Mouse (Mus musculus): ENCODE data around the gene Lypla2. TPM values are rescaled to one million over a fixed set of nuclear protein-coding genes. Genes with fewer than 3 reads are reported as not detected.
A peak's percentile ranks its signal among the peaks of the same experiment; 100 is the strongest.
"Not testable (repeated sequence)": the region's sequence is repeated elsewhere in the genome, so short reads cannot be mapped to it uniquely, and the experiment has no call there.

The Lypla2 gene
- polyA plus RNA-seq, 1 experiment from 2014 or later = 161 TPM

DNA sequence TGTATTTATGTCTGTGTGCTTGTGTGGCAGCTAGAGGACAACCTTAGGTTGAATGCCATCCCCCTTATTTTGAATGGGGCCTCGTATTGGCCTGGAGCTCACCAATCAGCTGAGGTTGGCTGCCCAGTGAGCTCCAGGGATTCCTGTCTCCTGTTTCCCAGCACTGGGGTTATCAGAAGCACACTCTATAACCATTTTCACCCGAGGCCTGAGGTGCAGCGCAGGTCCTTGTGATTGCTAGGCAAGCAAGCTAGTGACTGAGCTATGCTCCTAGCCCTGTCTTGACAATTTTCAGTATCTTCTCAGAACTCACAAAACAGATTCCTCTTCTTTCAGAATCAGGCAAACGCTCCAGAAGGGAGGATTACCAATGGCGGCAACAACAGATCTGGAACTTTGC, 12.1 kb upstream of the Lypla2 start:
- WGBS = 92% methylated on average over 5 of the region's 5 CpGs
- H3K4me2 ChIP-seq (ENCODE audit: low read depth) = no peak overlapping the region
- no peak overlapping the region for H3K9ac ChIP-seq (ENCODE audit: low read length)

DNA sequence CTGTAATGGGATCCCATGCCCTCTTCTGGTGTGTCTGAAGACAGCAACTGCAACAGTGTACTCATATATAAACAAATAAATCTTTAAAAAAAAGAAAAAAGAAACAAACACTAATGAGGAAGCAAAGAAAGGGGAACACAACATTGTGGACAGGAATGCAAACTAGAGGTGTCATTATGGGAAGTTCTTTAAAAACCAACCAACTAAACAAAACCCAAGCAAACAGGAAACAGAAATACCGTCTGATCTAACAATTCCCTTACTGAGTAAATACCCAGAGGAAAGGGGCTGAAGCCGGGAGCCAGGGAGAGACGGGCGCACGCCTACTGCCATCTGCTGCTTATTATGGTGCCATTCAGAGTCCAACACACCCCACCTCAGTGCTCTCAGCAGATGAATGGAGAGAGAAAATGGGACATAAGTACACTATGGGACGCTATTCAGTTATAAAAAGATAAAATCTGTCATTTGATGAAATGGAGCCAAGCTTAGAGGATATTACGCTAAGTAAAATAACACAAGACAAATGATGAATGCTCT, 9.2 kb upstream of the Lypla2 start:
- H3K4me3 ChIP-seq (ENCODE audit: low read depth, low read length) = no peak overlapping the region

More for the DNA sequence above, 12.1 kb upstream of the Lypla2 start:
- H3K36me3 ChIP-seq (ENCODE audit: control insufficient read depth, insufficient read depth, low read length) = no peaks in the 10 kb centered on the region; the same call in 1 of the 2 replicates
- no peaks in the 10 kb centered on the region for H3K9me3 ChIP-seq (ENCODE audit: control insufficient read depth, low read length)
- H3K27me3 ChIP-seq (ENCODE audit: control insufficient read depth, insufficient read depth, low read length) = no peaks in the 10 kb centered on the region
- no peak overlapping the region for H3K4me3 ChIP-seq (ENCODE audit: low read depth, low read length)
- peaks cover 7% of the 10 kb centered on the region; the same call in 1 of the 2 replicates for H3K4me1 ChIP-seq (ENCODE audit: control insufficient read depth, insufficient read depth, low read length)
- H3K27ac ChIP-seq (ENCODE audit: low read depth, low read length) = no peak overlapping the region
- DNase-seq (ENCODE audit: low spot score) (no peak), ATAC-seq (ENCODE audit: insufficient read depth, low FRiP score, low TSS enrichment) (no peak)

DNA sequence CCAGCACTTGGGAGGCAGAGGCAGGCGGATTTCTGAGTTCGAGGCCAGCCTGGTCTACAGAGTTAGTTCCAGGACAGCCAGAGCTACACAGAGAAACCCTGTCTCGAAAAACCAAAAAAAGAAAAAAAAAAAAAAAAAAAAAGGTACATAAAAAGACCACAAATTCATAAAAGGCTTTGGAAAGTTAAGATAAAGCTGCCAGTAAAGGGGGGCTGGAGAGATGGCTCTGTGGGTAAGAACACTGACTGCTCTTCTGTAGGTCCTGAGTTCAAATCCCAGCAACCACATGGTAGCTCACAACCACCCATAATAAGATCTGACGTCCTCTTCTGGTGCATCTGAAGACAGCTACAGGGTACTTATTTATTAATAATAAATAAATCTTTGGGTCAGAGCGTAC, 7.8 kb upstream of the Lypla2 start:
- not testable (repeated sequence) for H3K9ac ChIP-seq (ENCODE audit: low read length); DNase-seq (ENCODE audit: low spot score); H3K4me2 ChIP-seq (ENCODE audit: low read depth); H3K9me3 ChIP-seq (ENCODE audit: control insufficient read depth, low read length); ATAC-seq (ENCODE audit: insufficient read depth, low FRiP score, low TSS enrichment); H3K4me3 ChIP-seq (ENCODE audit: low read depth, low read length); H3K27me3 ChIP-seq (ENCODE audit: control insufficient read depth, insufficient read depth, low read length); H3K36me3 ChIP-seq (ENCODE audit: control insufficient read depth, insufficient read depth, low read length); H3K27ac ChIP-seq (ENCODE audit: low read depth, low read length); H3K4me1 ChIP-seq (ENCODE audit: control insufficient read depth, insufficient read depth, low read length)
- 91% methylated on average over 5 of the region's 5 CpGs for WGBS

More for the DNA sequence above, 9.2 kb upstream of the Lypla2 start:
- ATAC-seq (ENCODE audit: insufficient read depth, low FRiP score, low TSS enrichment) = no peak
- Histone ChIP-seq H3K27me3 (ENCODE audit: control insufficient read depth, insufficient read depth, low read length) (no peaks in the 10 kb centered on the region), H3K4me2 (ENCODE audit: low read depth) (no peak overlapping the region), H3K36me3 (ENCODE audit: control insufficient read depth, insufficient read depth, low read length) (no peaks in the 10 kb centered on the region; the same call in 1 of the 2 replicates), H3K9me3 (ENCODE audit: control insufficient read depth, low read length) (no peaks in the 10 kb centered on the region), H3K4me1 (ENCODE audit: control insufficient read depth, insufficient read depth, low read length) (peaks cover 4% of the 10 kb centered on the region; the same call in 1 of the 2 replicates), H3K27ac (ENCODE audit: low read depth, low read length) (no peak overlapping the region), H3K9ac (ENCODE audit: low read length) (no peak overlapping the region)
- WGBS = 84% methylated on average over 7 of the region's 7 CpGs
- no peak for DNase-seq (ENCODE audit: low spot score)

DNA sequence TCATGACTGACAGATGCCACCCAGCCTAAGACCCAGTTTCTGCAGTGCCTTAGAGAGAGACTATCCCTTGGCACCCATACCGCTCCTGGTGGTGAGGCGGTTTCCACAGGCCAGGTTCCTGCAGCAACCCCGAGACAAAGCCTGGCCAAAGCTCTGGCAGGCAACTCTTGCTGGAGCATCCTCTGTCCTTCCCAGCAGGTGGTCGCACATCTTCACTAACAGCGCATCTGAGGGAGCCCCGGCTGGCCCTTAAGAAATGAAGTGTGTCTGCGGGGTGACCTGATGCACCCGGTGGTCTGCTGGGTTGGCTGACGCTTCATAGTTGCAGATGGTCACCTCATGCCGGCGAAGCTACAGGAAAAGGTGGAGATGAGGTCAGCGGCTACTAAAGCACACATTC, 3.7 kb upstream of the Lypla2 start:
- WGBS = 90% methylated on average over 12 of the region's 12 CpGs
- DNase-seq (ENCODE audit: low spot score) = no peak
- ATAC-seq (ENCODE audit: insufficient read depth, low FRiP score, low TSS enrichment) = no peak
- Histone ChIP-seq H3K9me3 (ENCODE audit: control insufficient read depth, low read length) (no peaks in the 10 kb centered on the region), H3K4me1 (ENCODE audit: control insufficient read depth, insufficient read depth, low read length) (peaks cover 6% of the 10 kb centered on the region), H3K36me3 (ENCODE audit: control insufficient read depth, insufficient read depth, low read length) (0 out of 2 replicates have a peak, but pooled peaks cover 4% of the 10 kb centered on the region), H3K4me2 (ENCODE audit: low read depth) (no peak overlapping the region), H3K4me3 (ENCODE audit: low read depth, low read length) (no peak overlapping the region), H3K9ac (ENCODE audit: low read length) (no peak overlapping the region), H3K27ac (ENCODE audit: low read depth, low read length) (no peak overlapping the region), H3K27me3 (ENCODE audit: control insufficient read depth, insufficient read depth, low read length) (no peaks in the 10 kb centered on the region)

DNA sequence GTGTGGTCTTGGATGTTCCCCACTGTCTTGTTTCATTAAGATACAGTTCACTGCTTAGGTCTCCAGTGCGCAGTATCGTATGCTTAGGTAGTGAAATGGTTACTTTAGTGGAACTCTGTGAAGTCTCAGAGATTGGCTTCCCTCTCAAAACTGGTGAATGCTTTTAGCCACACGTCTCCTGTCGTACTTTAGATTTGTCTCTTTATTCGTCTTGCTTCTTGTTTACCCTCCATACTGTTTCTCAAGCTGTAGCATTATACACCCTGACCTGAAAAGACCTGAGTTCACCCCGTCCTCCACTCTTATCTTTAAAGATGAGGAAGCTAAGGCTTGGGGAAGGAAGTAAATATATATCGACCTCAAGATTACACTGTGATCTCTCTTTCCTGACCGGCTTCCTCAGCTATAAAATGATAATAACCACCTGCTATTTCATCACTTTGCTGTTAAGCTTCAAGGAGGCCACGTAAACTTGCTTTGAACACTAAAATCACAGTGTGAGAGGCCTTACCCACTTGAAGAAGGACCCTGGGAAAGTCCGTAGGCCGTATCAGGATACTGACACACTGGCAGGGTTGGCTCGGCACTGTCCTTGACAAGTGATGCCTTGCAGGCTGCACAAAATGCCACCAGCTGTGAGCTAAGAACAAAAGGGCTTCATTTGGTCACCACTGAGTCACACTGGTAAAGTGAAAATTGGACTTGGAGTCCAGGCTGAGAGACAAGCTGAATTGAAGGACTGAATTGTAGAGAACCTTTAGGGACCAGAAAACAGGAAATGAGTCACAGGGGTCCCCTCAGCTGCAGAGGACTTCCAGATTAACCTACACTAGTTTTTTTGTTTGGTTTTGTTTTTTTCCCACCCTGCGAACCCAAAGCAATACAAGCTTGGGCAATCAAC, 735 bp upstream of the Lypla2 start:
- Histone ChIP-seq H3K36me3 (ENCODE audit: control insufficient read depth, insufficient read depth, low read length) (peaks cover 23% of the 10 kb centered on the region), H3K27ac (ENCODE audit: low read depth, low read length) (no peak overlapping the region), H3K9ac (ENCODE audit: low read length) (peak overlapping the region; percentile 89), H3K9me3 (ENCODE audit: control insufficient read depth, low read length) (no peaks in the 10 kb centered on the region), H3K4me2 (ENCODE audit: low read depth) (peak overlapping the region; percentile 96), H3K4me1 (ENCODE audit: control insufficient read depth, insufficient read depth, low read length) (peaks cover 8% of the 10 kb centered on the region), H3K4me3 (ENCODE audit: low read depth, low read length) (peak overlapping the region; percentile 96), H3K27me3 (ENCODE audit: control insufficient read depth, insufficient read depth, low read length) (no peaks in the 10 kb centered on the region)
- 74% methylated on average over 13 of the region's 13 CpGs for WGBS
- ATAC-seq (ENCODE audit: insufficient read depth, low FRiP score, low TSS enrichment) (no peak), DNase-seq (ENCODE audit: low spot score) (no peak)

DNA sequence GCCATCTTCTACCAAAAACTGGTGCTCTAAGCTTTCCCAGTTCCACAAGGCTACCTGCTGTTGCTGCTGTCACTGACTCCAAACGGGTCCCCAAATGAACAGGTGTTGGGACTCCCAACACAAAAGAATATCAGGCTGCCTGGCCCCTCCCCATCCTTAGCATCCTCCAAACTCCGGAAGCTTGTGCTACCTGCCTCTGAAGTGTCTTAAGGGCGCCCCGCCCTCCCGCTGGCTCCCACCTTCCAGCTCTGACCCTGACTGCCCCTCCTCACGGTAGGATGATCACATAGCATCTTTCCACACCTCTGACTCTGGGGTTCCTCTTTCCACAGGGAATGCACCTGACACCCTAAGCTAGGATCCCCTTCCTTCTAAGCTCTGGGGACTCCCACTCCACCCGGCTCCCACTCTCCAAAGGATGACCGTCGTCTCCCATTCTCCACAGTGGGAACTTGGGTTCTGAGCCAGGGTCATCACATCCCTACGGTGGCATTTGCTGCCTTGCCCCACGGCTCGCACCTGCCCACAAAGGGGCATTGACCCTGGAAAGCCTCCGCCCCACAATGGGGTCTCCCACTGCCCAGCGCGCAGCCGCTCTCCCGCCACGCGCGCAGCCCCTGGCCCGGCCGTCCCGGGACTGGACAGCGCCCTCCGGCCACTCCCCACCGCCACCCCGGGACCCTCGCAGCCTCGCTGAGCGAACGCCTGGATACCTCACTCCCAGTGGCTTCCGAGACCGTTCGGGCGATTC, 446 bp downstream of the Lypla2 start:
- Histone ChIP-seq H3K9ac (ENCODE audit: low read length) (peak overlapping the region; percentile 89), H3K27ac (ENCODE audit: low read depth, low read length) (peak overlapping the region; percentile 49; the same call in 1 of the 2 replicates)

DNA sequence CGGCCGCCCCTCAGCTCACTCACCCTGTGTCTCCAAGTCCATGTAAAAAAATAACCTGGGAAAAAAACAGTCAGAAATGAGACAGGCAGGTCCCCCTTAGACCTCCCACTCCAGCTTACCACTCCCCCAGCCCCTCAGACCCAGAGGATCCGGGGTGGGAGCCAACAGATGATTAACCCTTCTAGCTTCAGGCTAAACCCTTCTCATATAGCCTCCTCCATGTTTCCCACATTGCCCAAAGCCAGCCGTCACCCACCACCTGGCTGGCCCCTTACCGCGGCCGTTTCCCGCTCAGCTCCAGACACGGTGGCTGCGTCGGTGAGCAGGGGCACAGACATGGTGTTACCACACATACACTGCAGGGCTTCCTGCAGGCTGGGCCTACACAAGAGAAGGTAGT, 1.8 kb downstream of the Lypla2 start:
- no peak overlapping the region for H3K4me3 ChIP-seq (ENCODE audit: low read depth, low read length)
- DNase-seq (ENCODE audit: low spot score) (no peak), ATAC-seq (ENCODE audit: insufficient read depth, low FRiP score, low TSS enrichment) (no peak)
- H3K9me3 ChIP-seq (ENCODE audit: control insufficient read depth, low read length) = no peaks in the 10 kb centered on the region
- no peaks in the 10 kb centered on the region for H3K27me3 ChIP-seq (ENCODE audit: control insufficient read depth, insufficient read depth, low read length)
- H3K4me1 ChIP-seq (ENCODE audit: control insufficient read depth, insufficient read depth, low read length) = peaks cover 8% of the 10 kb centered on the region
- H3K36me3 ChIP-seq (ENCODE audit: control insufficient read depth, insufficient read depth, low read length) = peaks cover 31% of the 10 kb centered on the region
- H3K27ac ChIP-seq (ENCODE audit: low read depth, low read length) = no peak overlapping the region
- no peak overlapping the region for H3K9ac ChIP-seq (ENCODE audit: low read length)
- H3K4me2 ChIP-seq (ENCODE audit: low read depth) = no peak overlapping the region; the same call in 1 of the 2 replicates
- 91% methylated on average over 11 of the region's 11 CpGs for WGBS

More for the DNA sequence above, 446 bp downstream of the Lypla2 start:
- no peaks in the 10 kb centered on the region for H3K27me3 ChIP-seq (ENCODE audit: control insufficient read depth, insufficient read depth, low read length)
- H3K9me3 ChIP-seq (ENCODE audit: control insufficient read depth, low read length) = no peaks in the 10 kb centered on the region
- 1% methylated on average over 35 of the region's 35 CpGs for WGBS
- H3K4me2 ChIP-seq (ENCODE audit: low read depth) = peak overlapping the region; percentile 96
- peak; percentile 50 for ATAC-seq (ENCODE audit: insufficient read depth, low FRiP score, low TSS enrichment)
- H3K36me3 ChIP-seq (ENCODE audit: control insufficient read depth, insufficient read depth, low read length) = peaks cover 31% of the 10 kb centered on the region
- H3K4me1 ChIP-seq (ENCODE audit: control insufficient read depth, insufficient read depth, low read length) = peaks cover 8% of the 10 kb centered on the region
- DNase-seq (ENCODE audit: low spot score) = no peak
- peak overlapping the region; percentile 96 for H3K4me3 ChIP-seq (ENCODE audit: low read depth, low read length)

DNA sequence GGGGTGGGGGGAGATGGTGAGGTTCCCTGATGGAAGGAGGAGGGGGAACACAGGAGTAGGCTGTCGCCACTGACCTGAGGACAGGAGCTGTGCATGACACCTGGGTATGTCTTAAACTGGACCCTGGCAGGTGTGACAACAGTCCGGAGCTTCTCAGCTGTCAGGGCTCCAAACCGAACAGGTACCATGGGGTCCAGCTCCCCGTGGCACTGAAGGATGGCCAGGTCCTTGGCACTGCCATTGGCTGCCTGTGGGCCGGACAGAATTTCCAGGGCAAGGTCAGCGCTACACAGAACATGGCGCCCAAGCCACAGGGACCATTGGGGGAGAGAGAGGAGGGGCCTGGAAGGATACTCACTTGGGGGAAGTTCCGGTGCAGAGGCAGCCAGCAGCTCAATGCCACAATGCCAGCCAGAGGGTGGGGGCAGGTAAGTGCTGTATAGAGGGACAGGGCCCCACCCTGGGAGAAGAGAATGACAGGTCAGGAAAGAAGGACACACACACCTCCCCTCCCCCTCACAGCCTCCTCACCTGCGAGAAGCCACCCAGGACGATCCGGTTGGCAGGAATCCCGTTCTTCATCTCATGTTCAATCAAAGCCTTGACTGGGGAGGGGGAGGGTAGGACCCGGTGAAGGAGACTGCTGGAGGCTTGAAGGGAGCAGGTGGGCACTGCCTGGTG, 3.2 kb downstream of the Lypla2 start:
- DNase-seq (ENCODE audit: low spot score) (no peak), ATAC-seq (ENCODE audit: insufficient read depth, low FRiP score, low TSS enrichment) (no peak)
- Histone ChIP-seq H3K36me3 (ENCODE audit: control insufficient read depth, insufficient read depth, low read length) (peaks cover 31% of the 10 kb centered on the region), H3K27ac (ENCODE audit: low read depth, low read length) (no peak overlapping the region), H3K4me1 (ENCODE audit: control insufficient read depth, insufficient read depth, low read length) (peaks cover 13% of the 10 kb centered on the region), H3K9ac (ENCODE audit: low read length) (no peak overlapping the region), H3K4me2 (ENCODE audit: low read depth) (no peak overlapping the region), H3K4me3 (ENCODE audit: low read depth, low read length) (no peak overlapping the region), H3K27me3 (ENCODE audit: control insufficient read depth, insufficient read depth, low read length) (no peaks in the 10 kb centered on the region), H3K9me3 (ENCODE audit: control insufficient read depth, low read length) (no peaks in the 10 kb centered on the region)
- 89% methylated on average over 13 of the region's 13 CpGs for WGBS

All from neural tube, embryonic 11.5 days (tissue).